Mouse (Mus musculus) CH12.LX (cell line): ENCODE measurements at regions not wholly inside any gene's neighbourhood (a gene's known extent, or its start where the extent isn't known, plus 50 kb on each side); places are given as distances from the start of the nearest gene placed in this dataset.

Source experiments
- DNase-seq: peaks from one replicate; pipeline ENCODE4 v3.0.0-alpha.2; 2013; ENCODE audit errors: extremely low read depth
- H3K27ac ChIP-seq: 2 replicates; pipeline ENCODE4 v1.5.1; 2012; ENCODE audit warnings: low read depth, mild to moderate bottlenecking, control low read depth, moderate library complexity; ENCODE audit not compliant: insufficient read depth
- H3K27me3 ChIP-seq: replicated peaks from 2 replicates; pipeline ENCODE3; 2012; ENCODE audit warnings: inconsistent platforms
- H3K36me3 ChIP-seq, 2 experiments: replicated peaks in 1 of 2; 2 replicates each; pipeline versions ENCODE3 to v1.6.1; 2012; ENCODE audit warnings: inconsistent platforms in 1 of 2, low read length in 1 of 2, mild to moderate bottlenecking in 1 of 2, mixed read lengths in 1 of 2, moderate library complexity in 1 of 2; ENCODE audit not compliant: control insufficient read depth in 1 of 2, insufficient read depth in 1 of 2
- H3K4me1 ChIP-seq, 2 experiments: 2 replicates each; pipeline ENCODE4 v1.6.1; 2012; ENCODE audit warnings: inconsistent platforms in 1 of 2, moderate library complexity in 1 of 2; ENCODE audit not compliant: insufficient read depth in 2 of 2, control insufficient read depth in 1 of 2
- H3K4me2 ChIP-seq: 2 replicates; pipeline ENCODE4 v1.6.1; 2012; ENCODE audit warnings: low read depth, mild to moderate bottlenecking, control low read depth; ENCODE audit not compliant: poor library complexity, insufficient read depth, severe bottlenecking
- H3K4me3 ChIP-seq, 3 experiments: fragments of 150-350 bp in 1 of 3; sonication (generic) in 1 of 3; replicated peaks in 1 of 3; 2 replicates each; pipeline versions ENCODE3 to v1.5.1; 2011 to 2012; ENCODE audit warnings: low read depth in 2 of 3, low read length in 2 of 3, mild to moderate bottlenecking in 2 of 3, moderate library complexity in 2 of 3, control low read depth in 1 of 3, improper control_type of control experiment in 1 of 3, inconsistent platforms in 1 of 3, mixed read lengths in 1 of 3; ENCODE audit not compliant: poor library complexity in 1 of 3
- H3K79me2 ChIP-seq: replicated peaks from 2 replicates; pipeline ENCODE4 v1.6.1; 2012; ENCODE audit warnings: mild to moderate bottlenecking, moderate library complexity; ENCODE audit not compliant: control insufficient read depth, poor library complexity, insufficient read depth, severe bottlenecking; ENCODE audit errors: extremely low read depth
- H3K9ac ChIP-seq: 2 replicates; pipeline ENCODE4 v1.6.1; 2012; ENCODE audit warnings: low read depth, mild to moderate bottlenecking, control low read depth, moderate library complexity; ENCODE audit not compliant: insufficient read depth
- H3K9me3 ChIP-seq: replicated peaks from 2 replicates; pipeline ENCODE3; 2012; ENCODE audit warnings: low read length, inconsistent platforms, mixed read lengths
- BHLHE40 ChIP-seq: IDR thresholded peaks from 2 replicates; pipeline ENCODE4 v1.6.1; 2011; ENCODE audit warnings: mild to moderate bottlenecking, low read depth, low read length, improper control_type of control experiment
- CHD1 ChIP-seq: IDR thresholded peaks from 2 replicates; pipeline ENCODE4 v1.6.1; 2012; ENCODE audit warnings: low read depth, low read length, improper control_type of control experiment, inconsistent platforms
- CHD2 ChIP-seq: IDR thresholded peaks from 2 replicates; pipeline ENCODE4 v1.6.1; 2011; ENCODE audit warnings: low read length, improper control_type of control experiment
- CTCF ChIP-seq, 2 experiments: IDR thresholded peaks in 1 of 2; conservative IDR thresholded peaks in 1 of 2; 2 replicates each; pipeline ENCODE4 v1.5.1; 2011 to 2012; ENCODE audit warnings: low read depth in 2 of 2, low read length in 2 of 2, improper control_type of control experiment in 1 of 2, inconsistent platforms in 1 of 2, mild to moderate bottlenecking in 1 of 2, moderate library complexity in 1 of 2
- E2F4 ChIP-seq: IDR thresholded peaks from 2 replicates; pipeline ENCODE4 v1.6.1; 2011; ENCODE audit warnings: low read depth, low read length, improper control_type of control experiment; ENCODE audit not compliant: insufficient replicate concordance
- ELF1 ChIP-seq: IDR thresholded peaks from 2 replicates; pipeline ENCODE4 v1.6.1; 2014; ENCODE audit warnings: low read depth, mild to moderate bottlenecking, inconsistent platforms, low read length, improper control_type of control experiment
- EP300 ChIP-seq: IDR thresholded peaks from 2 replicates; pipeline ENCODE4 v1.6.1; 2011; ENCODE audit warnings: low read length, improper control_type of control experiment
- ETS1 ChIP-seq: conservative IDR thresholded peaks from 2 replicates; pipeline ENCODE4 v1.6.1; 2012; ENCODE audit warnings: low read depth, mild to moderate bottlenecking, inconsistent platforms, low read length, improper control_type of control experiment, moderate library complexity
- GABPA ChIP-seq: IDR thresholded peaks from 2 replicates; pipeline ENCODE4 v1.6.1; 2012; ENCODE audit warnings: low read depth, low read length, improper control_type of control experiment, inconsistent platforms; ENCODE audit not compliant: insufficient replicate concordance
- HCFC1 ChIP-seq: IDR thresholded peaks from 2 replicates; pipeline ENCODE4 v1.6.1; 2012; ENCODE audit warnings: low read depth, mild to moderate bottlenecking, inconsistent platforms, low read length, improper control_type of control experiment
- IRF4 ChIP-seq: IDR thresholded peaks from 2 replicates; pipeline ENCODE4 v1.6.1; 2014; ENCODE audit warnings: low read depth, mild to moderate bottlenecking, inconsistent platforms, low read length, improper control_type of control experiment
- JUN ChIP-seq: IDR thresholded peaks from 2 replicates; pipeline ENCODE4 v1.6.1; 2011; ENCODE audit warnings: low read depth, mild to moderate bottlenecking, low read length, improper control_type of control experiment, moderate library complexity; ENCODE audit not compliant: insufficient read depth
- JUND ChIP-seq: conservative IDR thresholded peaks from 2 replicates; pipeline ENCODE4 v1.6.1; 2011; ENCODE audit warnings: low read depth, low read length, improper control_type of control experiment
- KAT2A ChIP-seq: IDR thresholded peaks from 2 replicates; pipeline ENCODE4 v1.6.1; 2012; ENCODE audit warnings: low read length, improper control_type of control experiment, inconsistent platforms; ENCODE audit not compliant: insufficient replicate concordance
- MAFK ChIP-seq: IDR thresholded peaks from 2 replicates; pipeline ENCODE4 v1.6.1; 2011; ENCODE audit warnings: low read length, improper control_type of control experiment; ENCODE audit not compliant: insufficient replicate concordance
- MAX ChIP-seq: IDR thresholded peaks from 2 replicates; pipeline ENCODE4 v1.6.1; 2011; ENCODE audit warnings: low read length, improper control_type of control experiment
- MAZ ChIP-seq: IDR thresholded peaks from 2 replicates; pipeline ENCODE4 v1.6.1; 2012; ENCODE audit warnings: low read depth, mild to moderate bottlenecking, inconsistent platforms, low read length, improper control_type of control experiment, moderate library complexity
- MEF2A ChIP-seq: IDR thresholded peaks from 2 replicates; pipeline ENCODE4 v1.6.1; 2014; ENCODE audit warnings: low read depth, mild to moderate bottlenecking, inconsistent platforms, low read length, improper control_type of control experiment, borderline replicate concordance
- MXI1 ChIP-seq: IDR thresholded peaks from 2 replicates; pipeline ENCODE4 v1.6.1; 2011; ENCODE audit warnings: mild to moderate bottlenecking, low read depth, low read length, improper control_type of control experiment
- MYC ChIP-seq: IDR thresholded peaks from 2 replicates; pipeline ENCODE4 v1.6.1; 2011; ENCODE audit warnings: low read depth, mild to moderate bottlenecking, improper control_type of control experiment, low read length
- NELFE ChIP-seq: IDR thresholded peaks from 2 replicates; pipeline ENCODE4 v1.6.1; 2011; ENCODE audit warnings: low read depth, low read length, improper control_type of control experiment
- NRF1 ChIP-seq: IDR thresholded peaks from 2 replicates; pipeline ENCODE4 v1.6.1; 2014; ENCODE audit warnings: low read depth, mild to moderate bottlenecking, inconsistent platforms, low read length, improper control_type of control experiment, moderate library complexity
- PAX5 ChIP-seq: IDR thresholded peaks from 2 replicates; pipeline ENCODE4 v1.6.1; 2012; ENCODE audit warnings: low read length, inconsistent platforms, mixed read lengths
- POLR2A ChIP-seq: IDR thresholded peaks from 2 replicates; pipeline ENCODE4 v1.6.1; 2011; ENCODE audit warnings: low read depth, mild to moderate bottlenecking, improper control_type of control experiment, low read length
- POLR2AphosphoS2 ChIP-seq: IDR thresholded peaks from 2 replicates; pipeline ENCODE4 v1.6.1; 2011; ENCODE audit warnings: low read depth, low read length, improper control_type of control experiment
- RAD21 ChIP-seq: IDR thresholded peaks from 2 replicates; pipeline ENCODE4 v1.6.1; 2011; ENCODE audit warnings: low read depth, mild to moderate bottlenecking, low read length, improper control_type of control experiment, moderate library complexity
- RCOR1 ChIP-seq: conservative IDR thresholded peaks from 2 replicates; pipeline ENCODE4 v1.6.1; 2012; ENCODE audit warnings: low read depth, mild to moderate bottlenecking, inconsistent platforms, low read length, improper control_type of control experiment
- SIN3A ChIP-seq: IDR thresholded peaks from 2 replicates; pipeline ENCODE4 v1.6.1; 2012; ENCODE audit warnings: low read length, improper control_type of control experiment, inconsistent platforms
- SMC3 ChIP-seq: IDR thresholded peaks from 2 replicates; pipeline ENCODE4 v1.6.1; 2011; ENCODE audit warnings: low read depth, low read length, improper control_type of control experiment
- TBP ChIP-seq: conservative IDR thresholded peaks from 2 replicates; pipeline ENCODE4 v1.6.1; 2011; ENCODE audit warnings: low read depth, low read length, improper control_type of control experiment
- TCF12 ChIP-seq: IDR thresholded peaks from 2 replicates; pipeline ENCODE4 v1.6.1; 2014; ENCODE audit warnings: low read depth, mild to moderate bottlenecking, inconsistent platforms, low read length, improper control_type of control experiment
- UBTF ChIP-seq: IDR thresholded peaks from 2 replicates; pipeline ENCODE4 v1.6.1; 2012; ENCODE audit warnings: low read depth, mild to moderate bottlenecking, inconsistent platforms, low read length, improper control_type of control experiment, moderate library complexity
- USF1 ChIP-seq: IDR thresholded peaks from 2 replicates; pipeline ENCODE4 v1.6.1; 2014; ENCODE audit warnings: low read depth, mild to moderate bottlenecking, inconsistent platforms, low read length, improper control_type of control experiment
- USF2 ChIP-seq: conservative IDR thresholded peaks from 2 replicates; pipeline ENCODE4 v1.6.1; 2011; ENCODE audit warnings: low read depth, low read length, improper control_type of control experiment
- ZC3H11A ChIP-seq: IDR thresholded peaks from 2 replicates; pipeline ENCODE4 v1.6.1; 2012; ENCODE audit warnings: low read depth, mild to moderate bottlenecking, inconsistent platforms, low read length, improper control_type of control experiment
- ZKSCAN1 ChIP-seq: IDR thresholded peaks from 2 replicates; pipeline ENCODE4 v1.6.1; 2012; ENCODE audit warnings: low read depth, inconsistent platforms, low read length, improper control_type of control experiment, borderline replicate concordance
- ZMIZ1 ChIP-seq: IDR thresholded peaks from 2 replicates; pipeline ENCODE4 v1.6.1; 2012; ENCODE audit warnings: low read depth, mild to moderate bottlenecking, inconsistent platforms, low read length, improper control_type of control experiment
- ZNF384 ChIP-seq: IDR thresholded peaks from 2 replicates; pipeline ENCODE4 v1.6.1; 2012; ENCODE audit warnings: low read depth, low read length, improper control_type of control experiment, inconsistent platforms
- dilution Hi-C: fragments of 300-500 bp; cut with MboI; formaldehyde crosslinking; loops from 2 replicates; pipeline ENCODE4 v1.14.3; 2020; ENCODE audit warnings: low sequenced_read_pairs; ENCODE audit not compliant: extremely low pct_unique_long_range_greater_than_20kb, extremely low pct_ligation_motif_present
- in situ Hi-C: fragments of 300-500 bp; cut with MboI; formaldehyde crosslinking; loops from 3 replicates; pipeline ENCODE4 v1.14.3; 2019; ENCODE audit warnings: low sequenced_read_pairs, low pct_ligation_motif_present, low pct_unique_long_range_greater_than_20kb, mixed read lengths

- H3K36me3 ChIP-seq = no peaks in the 10 kb centered on the region
- peak; percentile 92 for DNase-seq
- peak overlapping the region; percentile 62 for H3K9ac ChIP-seq
- H3K4me2 ChIP-seq = peak overlapping the region; percentile 85
- dilution Hi-C loops = no loop called here
- in situ Hi-C loops = loop anchor here (5.0 kb wide), 1 partner anchor 496 kb away; no protein-coding TSS in a partner anchor
- H3K4me3 ChIP-seq = peak overlapping the region; percentile 48 to 54 (median 54)
- H3K27ac ChIP-seq = peak overlapping the region; percentile 82
- H3K4me1 ChIP-seq = peaks cover 7 to 25% of the 10 kb centered on the region in 2 experiments
- H3K27me3 ChIP-seq = no peaks in the 10 kb centered on the region
- no peaks in the 10 kb centered on the region for H3K9me3 ChIP-seq
- TF ChIP-seq TBP = peak; percentile 69
- TF ChIP-seq EP300 = no peak
- peak; percentile 58 for TF ChIP-seq HCFC1
- TF ChIP-seq TCF12 = peak; percentile 42; the same call in 1 of the 2 replicates
- peak; percentile 82 for TF ChIP-seq USF2
- TF ChIP-seq ETS1 = peak; percentile 63
- peak; percentile 49 for TF ChIP-seq MEF2A
- peak; percentile 35; the same call in 1 of the 2 replicates for TF ChIP-seq NELFE
- no peak; the same call in 1 of the 2 replicates for TF ChIP-seq POLR2AphosphoS2
- no peak for TF ChIP-seq UBTF
- TF ChIP-seq JUN = peak; percentile 63; the same call in 1 of the 2 replicates
- TF ChIP-seq JUND = peak; percentile 74; the same call in 1 of the 2 replicates
- TF ChIP-seq ELF1 = peak; percentile 89
- TF ChIP-seq ZNF384 = peak; percentile 97
- TF ChIP-seq MAX = peak; percentile 90
- no peak for TF ChIP-seq RCOR1
- TF ChIP-seq NRF1 = 0 out of 2 replicates have a peak, but pooled peaks have one; percentile 10
- TF ChIP-seq PAX5 = no peak
- no peak for TF ChIP-seq RAD21
- TF ChIP-seq KAT2A = no peak
- TF ChIP-seq ZC3H11A = no peak
- peak; percentile 61; the same call in 1 of the 2 replicates for TF ChIP-seq MAFK
- TF ChIP-seq MYC = peak; percentile 89
- no peak; the same call in none of the 2 replicates for TF ChIP-seq SIN3A
- peak; percentile 66 for TF ChIP-seq BHLHE40
- no peak for TF ChIP-seq SMC3
- peak; percentile 80; the same call in 1 of the 2 replicates for TF ChIP-seq MAZ
- peak; percentile 86 for TF ChIP-seq ZMIZ1
- TF ChIP-seq USF1 = peak; percentile 86
- no peak for TF ChIP-seq CTCF (conservative IDR thresholded peaks at IDR 0.05 in 1 of 2, IDR thresholded peaks at IDR 0.05 in 1 of 2; ENCODE audit: low read depth in 2 of 2, low read length in 2 of 2)
- TF ChIP-seq ZKSCAN1 = no peak
- no peak for TF ChIP-seq CHD1
- peak; percentile 74; the same call in 1 of the 2 replicates for TF ChIP-seq MXI1
- no peak; the same call in 1 of the 2 replicates for TF ChIP-seq IRF4
- no peak for TF ChIP-seq E2F4
- TF ChIP-seq GABPA = no peak
- peak; percentile 62 for TF ChIP-seq CHD2
- TF ChIP-seq POLR2A = peak; percentile 76
- H3K79me2 ChIP-seq = no peaks in the 10 kb centered on the region
These were observed 70.0 kb upstream of the Foxo1 start for GRCm38 (mm10) chr3:52197982-52198750.
